Mouse (Mus musculus) embryonic facial prominence, embryonic 11.5 days (tissue): ENCODE measurements around the gene Zfp456. TPM values are rescaled to one million over a fixed set of nuclear protein-coding genes. Genes with fewer than 3 reads are reported as not detected.
"Not testable (repeated sequence)": the region's sequence is repeated elsewhere in the genome, so short reads cannot be mapped to it uniquely, and the experiment has no call there.

Source experiments
- ATAC-seq: fragments of 200-750 bp; cut with Nextera tagmentation; replicated peaks from 2 replicates; pipeline ENCODE4 v1.8.0; 2017; ENCODE audit warnings: low read depth; ENCODE audit not compliant: insufficient number of reproducible peaks, low FRiP score, low TSS enrichment
- DNase-seq: peaks from one replicate; pipeline ENCODE4 v3.0.0-alpha.2; 2015; ENCODE audit warnings: low spot score
- H3K27ac ChIP-seq: fragments of 300-500 bp; sonication (generic); replicated peaks from 2 replicates; pipeline ENCODE4 v1.5.1; 2014; ENCODE audit warnings: mild to moderate bottlenecking, low read depth, low read length, control low read depth
- H3K27me3 ChIP-seq: fragments of 300-500 bp; sonication (generic); 2 replicates; pipeline ENCODE4 v1.6.1; 2014; ENCODE audit warnings: mild to moderate bottlenecking, low read length, moderate library complexity, mixed read lengths; ENCODE audit not compliant: control insufficient read depth, insufficient read depth
- H3K36me3 ChIP-seq: fragments of 300-500 bp; sonication (generic); replicated peaks from 2 replicates; pipeline ENCODE4 v1.6.1; 2014; ENCODE audit warnings: low read depth, mild to moderate bottlenecking, low read length, moderate library complexity, mixed read lengths; ENCODE audit not compliant: control insufficient read depth, insufficient read depth
- H3K4me1 ChIP-seq: fragments of 300-500 bp; sonication (generic); 2 replicates; pipeline ENCODE4 v1.6.1; 2014; ENCODE audit warnings: low read length, mixed read lengths; ENCODE audit not compliant: control insufficient read depth, insufficient read depth
- H3K4me2 ChIP-seq: fragments of 300-500 bp; sonication (generic); 2 replicates; pipeline ENCODE4 v1.6.1; 2014; ENCODE audit warnings: low read depth, mild to moderate bottlenecking, control low read depth, low read length, moderate library complexity
- H3K4me3 ChIP-seq: fragments of 300-500 bp; sonication (generic); 2 replicates; pipeline ENCODE4 v1.5.1; 2014; ENCODE audit warnings: low read depth, low read length, control low read depth
- H3K9ac ChIP-seq: fragments of 300-500 bp; sonication (generic); replicated peaks from 2 replicates; pipeline ENCODE4 v1.6.1; 2014; ENCODE audit warnings: mild to moderate bottlenecking, control low read depth, low read length
- H3K9me3 ChIP-seq: fragments of 300-500 bp; sonication (generic); replicated peaks from 2 replicates; pipeline ENCODE4 v1.6.1; 2016; ENCODE audit warnings: mild to moderate bottlenecking, low read length, inconsistent platforms, mixed read lengths; ENCODE audit not compliant: control insufficient read depth
- WGBS: fragments of 180-500 bp; shearing (Covaris S2); extraction: QIAGEN DNeasy Blood & Tissue Kit; methylation state at CpG from one replicate; pipeline ENCODE4 v1.1.7; 2014; 5-methylcytosine and 5-hydroxymethylcytosine counted together
- polyA plus RNA-seq: library from polyadenylated mRNA; unstranded; fragments of >200 nt; fragmentation: Nextera tagmentation; extraction: Ambion mirVana; gene quantifications from 2 replicates; pipeline ENCODE4 v1.2.1, GENCODE M21; 2014

Gene Zfp456
- polyA plus RNA-seq, 1 experiment from 2014 or later: 0.94 TPM

DNA sequence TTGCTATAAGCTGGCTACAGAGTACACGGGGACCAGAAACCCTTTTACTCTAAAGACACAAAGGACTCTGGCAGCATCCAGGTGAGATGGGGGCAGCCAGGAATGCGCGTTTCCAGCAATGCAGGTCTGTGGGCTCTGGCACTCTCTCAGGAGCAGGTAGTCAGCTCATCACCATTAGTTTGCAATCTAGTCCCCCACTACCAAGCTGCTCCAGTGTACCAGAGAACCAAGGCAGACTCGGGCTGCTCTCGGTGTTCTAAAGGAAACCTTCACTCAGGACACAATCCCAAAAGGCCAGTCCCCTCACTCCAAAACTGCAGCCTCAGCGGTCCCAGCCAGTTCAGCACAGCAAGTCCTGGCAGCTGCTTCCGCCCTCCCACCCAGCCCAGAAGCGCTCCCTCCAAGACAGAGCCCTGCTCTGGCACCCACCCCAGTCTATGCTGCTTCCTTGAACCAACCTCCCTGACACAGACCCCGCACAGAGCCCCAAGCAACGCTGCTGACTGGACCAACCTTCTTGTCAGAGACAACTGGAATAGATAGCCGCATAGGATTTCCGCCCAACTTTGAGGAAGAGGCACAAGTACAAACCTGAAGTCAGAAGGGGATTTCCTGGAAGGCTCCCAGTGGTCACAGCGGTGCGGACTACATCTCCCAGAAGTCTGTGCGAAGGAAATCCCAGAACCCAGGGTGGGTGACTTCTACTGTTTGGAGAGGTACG lies 23.7 kb upstream of the Zfp456 start, which contains the start of gene Zfp429:
TSS of gene Zfp429 (minus strand) at position 637 of the 721 bp plus-strand sequence.
- ATAC-seq (peak; percentile 93), DNase-seq (peak; percentile 81)
- not testable (repeated sequence) for H3K27ac ChIP-seq, H3K4me1 ChIP-seq, H3K27me3 ChIP-seq, H3K9me3 ChIP-seq, H3K36me3 ChIP-seq
- H3K4me2 ChIP-seq: peak within 1 kb of the TSS; percentile 58
- H3K9ac ChIP-seq: peak within 1 kb of the TSS; percentile 48
- WGBS: 2% methylated on average over 14 of the region's 16 CpGs
- H3K4me3 ChIP-seq: peak within 1 kb of the TSS; percentile 52

- not testable (repeated sequence) for ATAC-seq, H3K4me1 ChIP-seq, H3K36me3 ChIP-seq, DNase-seq, H3K4me3 ChIP-seq, H3K27me3 ChIP-seq, H3K9me3 ChIP-seq, H3K9ac ChIP-seq, H3K4me2 ChIP-seq, H3K27ac ChIP-seq
- WGBS: 81% methylated on average over 3 of the region's 3 CpGs
These were observed 645 bp upstream of the Zfp456 start for GRCm38 (mm10) chr13:67376255-67376654.

GRCm38 (mm10) chr13:67360131-67360744 lies 15.4 kb downstream of the Zfp456 start, which contains the start of the genes Gm28044 and Zfp953:
TSS of gene Gm28044 (minus strand) at chr13:67360536.
TSS of gene Zfp953 (minus strand) at chr13:67360605.
- H3K27ac ChIP-seq: no peak within 1 kb of the TSS
- WGBS: under 1% methylated on average over 15 of the region's 15 CpGs
- peak; percentile 91 for ATAC-seq

GRCm38 (mm10) chr13:67351854-67352253 lies 23.8 kb downstream of the Zfp456 start:
- H3K4me2 ChIP-seq: no peak overlapping the region
- H3K9ac ChIP-seq: no peak overlapping the region
- no peaks in the 10 kb centered on the region for H3K4me1 ChIP-seq
- DNase-seq: no peak
- no peaks in the 10 kb centered on the region for H3K9me3 ChIP-seq
- no peaks in the 10 kb centered on the region for H3K27me3 ChIP-seq
- no peaks in the 10 kb centered on the region for H3K36me3 ChIP-seq
- ATAC-seq: no peak
- no peak overlapping the region for H3K4me3 ChIP-seq
- no peak overlapping the region for H3K27ac ChIP-seq

More at GRCm38 (mm10) chr13:67360131-67360744, 15.4 kb downstream of the Zfp456 start, which contains the start of the genes Gm28044 and Zfp953:
- peak within 1 kb of the TSS; percentile 67 for H3K9ac ChIP-seq
- peak within 1 kb of the TSS; percentile 44 for H3K4me2 ChIP-seq
- no peaks in the 10 kb centered on the region for H3K27me3 ChIP-seq
- H3K4me3 ChIP-seq: peak within 1 kb of the TSS; percentile 67
- no peaks in the 10 kb centered on the region for H3K9me3 ChIP-seq
- no peaks in the 10 kb centered on the region for H3K36me3 ChIP-seq
- H3K4me1 ChIP-seq: no peaks in the 10 kb centered on the region
- DNase-seq: peak; percentile 95

DNA sequence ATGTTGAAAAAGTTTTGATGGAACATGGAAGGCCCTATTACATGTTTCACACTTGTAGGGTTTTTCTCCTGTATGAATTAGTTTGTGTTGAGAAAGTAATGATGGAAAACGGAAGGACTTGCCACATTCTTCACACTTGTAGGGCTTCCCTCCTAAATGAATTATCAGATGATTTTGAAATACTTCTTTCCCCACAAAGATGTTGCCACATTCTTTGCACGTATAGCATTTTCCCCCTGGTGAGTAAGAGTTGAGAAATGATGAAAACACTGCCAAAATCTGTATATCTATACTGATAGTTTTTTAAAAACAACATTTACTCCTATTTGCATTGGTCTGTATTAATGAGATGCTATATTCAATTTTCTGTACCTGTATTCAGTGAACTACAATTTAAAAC lies 32.2 kb downstream of the Zfp456 start:
- Histone ChIP-seq H3K9ac (no peak overlapping the region), H3K9me3 (no peaks in the 10 kb centered on the region), H3K27ac (no peak overlapping the region), H3K4me1 (no peaks in the 10 kb centered on the region), H3K36me3 (no peaks in the 10 kb centered on the region), H3K4me3 (no peak overlapping the region), H3K4me2 (no peak overlapping the region), H3K27me3 (no peaks in the 10 kb centered on the region)
- ATAC-seq (no peak), DNase-seq (no peak)
- 87% methylated on average over 2 of the region's 2 CpGs for WGBS

DNA sequence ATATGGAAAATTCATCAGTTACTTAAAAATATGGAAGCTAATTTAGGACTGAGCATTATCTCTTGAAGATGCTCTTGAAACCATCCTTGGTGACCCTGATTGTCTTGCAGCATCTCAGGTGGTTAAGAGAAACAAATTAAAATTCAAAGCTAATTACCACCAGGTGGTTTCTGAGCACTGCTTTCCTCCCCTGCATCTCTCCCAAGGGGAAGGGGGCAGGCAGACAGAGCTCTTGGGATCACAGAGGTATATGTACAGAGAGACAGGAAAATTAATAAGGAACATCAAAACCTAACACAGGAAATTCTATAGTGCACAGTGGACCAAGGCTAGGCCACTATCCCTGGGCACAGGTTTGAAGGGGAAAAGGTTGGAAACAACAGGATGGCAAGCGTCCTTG lies 42.7 kb downstream of the Zfp456 start:
- H3K4me3 ChIP-seq: peak overlapping the region; percentile 42
- peak overlapping the region; percentile 54 for H3K9ac ChIP-seq
- no peaks in the 10 kb centered on the region for H3K4me1 ChIP-seq
- DNase-seq: peak; percentile 3
- no peaks in the 10 kb centered on the region for H3K36me3 ChIP-seq
- peak overlapping the region; percentile 24 for H3K4me2 ChIP-seq
- no peak for ATAC-seq
- H3K27ac ChIP-seq: no peak overlapping the region
- no peaks in the 10 kb centered on the region for H3K27me3 ChIP-seq
- no peaks in the 10 kb centered on the region for H3K9me3 ChIP-seq
- WGBS: 65% methylated on average over 1 of the region's 1 CpGs

- H3K27me3 ChIP-seq: no peaks in the 10 kb centered on the region
- H3K4me3 ChIP-seq: peak within 1 kb of the TSS; percentile 42
- no peak within 1 kb of the TSS for H3K27ac ChIP-seq
- ATAC-seq (peak; percentile 90), DNase-seq (peak; percentile 91)
- no peaks in the 10 kb centered on the region for H3K36me3 ChIP-seq
- no peaks in the 10 kb centered on the region for H3K9me3 ChIP-seq
- H3K9ac ChIP-seq: peak within 1 kb of the TSS; percentile 54
- 19% methylated on average over 17 of the region's 17 CpGs for WGBS
- H3K4me2 ChIP-seq: peak within 1 kb of the TSS; percentile 52
- H3K4me1 ChIP-seq: no peaks in the 10 kb centered on the region
These were observed 43.4 kb downstream of the Zfp456 start, which contains the start of gene Zfp595 for GRCm38 (mm10) chr13:67332019-67332724. TSS of gene Zfp595 (minus strand) at chr13:67332570.
